Mouse (Mus musculus) gonadal fat pad, adult 2 months (tissue): ENCODE results near the gene Osbpl9. TPM values are rescaled to one million over a fixed set of nuclear protein-coding genes. Genes with fewer than 3 reads are reported as not detected.

ENCODE experiments used
- DNase-seq: peaks from one replicate; pipeline ENCODE4 v3.0.0-alpha.2; 2012; ENCODE audit warnings: low read depth
- polyA plus RNA-seq: library from polyadenylated mRNA; depleted of rRNA; stranded (reverse); fragments of >200 nt; gene quantifications from 2 replicates; pipeline ENCODE4 v1.2.3, GENCODE M21; 2012

Osbpl9 gene
- polyA plus RNA-seq, 1 experiment = 138 TPM

DNA sequence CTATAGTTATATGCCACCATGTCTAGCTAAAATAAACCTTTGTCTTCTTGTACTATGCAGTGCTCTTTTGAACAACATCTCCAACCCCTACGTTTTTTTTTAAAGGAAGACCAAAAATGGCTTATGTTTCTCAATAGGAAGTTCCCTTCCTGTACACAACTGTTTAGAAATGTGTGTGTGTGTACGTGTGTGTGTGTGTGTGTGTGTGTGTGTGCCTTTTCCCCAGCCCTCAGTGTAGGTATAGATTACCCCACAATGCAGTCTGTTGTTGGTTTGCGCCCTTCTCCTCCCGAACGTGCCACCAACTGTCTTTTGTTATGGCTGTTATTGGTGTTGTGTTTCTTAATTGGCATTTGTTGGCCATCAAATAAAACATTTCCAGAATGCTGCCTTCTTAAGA is 5.5 kb upstream of the Osbpl9 start:
- DNase-seq = no peak

DNA sequence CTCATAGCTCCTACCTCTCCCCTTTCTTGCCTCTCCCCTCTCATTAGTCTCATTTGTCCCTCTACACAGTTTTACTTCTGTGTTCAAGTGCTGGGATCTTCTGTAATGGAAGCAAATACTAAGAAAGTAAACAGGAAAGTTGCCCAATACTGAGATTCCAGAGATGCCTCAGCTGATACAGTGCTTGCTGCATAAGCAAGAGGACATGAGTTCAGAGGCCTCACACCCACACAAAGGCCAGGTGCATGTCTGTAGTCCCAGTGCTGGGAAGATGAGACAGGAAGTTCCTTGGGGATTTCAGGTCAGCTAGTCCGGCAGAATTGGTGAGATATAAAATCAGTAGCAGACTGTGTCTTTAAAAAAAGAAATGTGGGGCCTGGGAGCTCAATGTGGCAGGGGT is 2.3 kb upstream of the Osbpl9 start:
- DNase-seq = peak; percentile 47

DNA sequence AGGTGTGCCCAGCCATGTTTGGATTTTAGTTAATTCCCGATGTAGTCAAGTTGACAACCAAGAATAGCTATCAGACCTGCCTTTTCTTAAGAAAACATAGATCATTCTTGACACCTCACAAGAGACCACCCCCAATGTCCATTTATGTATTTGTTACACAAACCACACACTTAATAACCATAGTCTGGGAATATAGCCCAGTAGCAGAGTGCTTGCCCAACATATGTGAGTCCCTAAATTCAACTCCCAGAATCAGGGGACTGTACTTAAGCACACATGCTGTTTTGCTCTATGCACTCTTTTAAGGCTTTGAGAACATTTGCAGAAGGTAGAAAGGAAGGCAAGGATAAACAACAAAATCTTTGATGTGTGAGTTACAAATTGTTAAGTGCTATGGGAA is 1.9 kb upstream of the Osbpl9 start:
- no peak for DNase-seq

DNA sequence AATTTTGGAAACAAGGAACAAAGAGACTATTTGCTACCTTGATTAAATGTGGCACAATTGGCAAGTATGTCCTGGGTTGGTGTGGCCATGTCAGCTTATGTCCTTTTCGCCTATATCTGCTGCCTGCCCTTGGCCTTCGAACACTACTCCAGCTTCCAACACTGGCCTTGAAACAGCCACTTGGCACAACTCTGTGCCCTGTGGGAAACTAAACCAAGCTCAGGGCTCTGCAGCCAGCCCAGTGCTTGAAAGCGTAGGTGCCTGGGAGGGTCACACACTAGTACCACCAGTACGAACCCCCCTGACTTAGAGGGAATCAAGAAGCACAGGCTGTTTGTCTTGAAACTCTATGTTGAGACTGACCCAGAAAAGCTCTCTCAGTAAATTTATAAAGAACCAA is 3.0 kb downstream of the Osbpl9 start:
- no peak for DNase-seq

DNA sequence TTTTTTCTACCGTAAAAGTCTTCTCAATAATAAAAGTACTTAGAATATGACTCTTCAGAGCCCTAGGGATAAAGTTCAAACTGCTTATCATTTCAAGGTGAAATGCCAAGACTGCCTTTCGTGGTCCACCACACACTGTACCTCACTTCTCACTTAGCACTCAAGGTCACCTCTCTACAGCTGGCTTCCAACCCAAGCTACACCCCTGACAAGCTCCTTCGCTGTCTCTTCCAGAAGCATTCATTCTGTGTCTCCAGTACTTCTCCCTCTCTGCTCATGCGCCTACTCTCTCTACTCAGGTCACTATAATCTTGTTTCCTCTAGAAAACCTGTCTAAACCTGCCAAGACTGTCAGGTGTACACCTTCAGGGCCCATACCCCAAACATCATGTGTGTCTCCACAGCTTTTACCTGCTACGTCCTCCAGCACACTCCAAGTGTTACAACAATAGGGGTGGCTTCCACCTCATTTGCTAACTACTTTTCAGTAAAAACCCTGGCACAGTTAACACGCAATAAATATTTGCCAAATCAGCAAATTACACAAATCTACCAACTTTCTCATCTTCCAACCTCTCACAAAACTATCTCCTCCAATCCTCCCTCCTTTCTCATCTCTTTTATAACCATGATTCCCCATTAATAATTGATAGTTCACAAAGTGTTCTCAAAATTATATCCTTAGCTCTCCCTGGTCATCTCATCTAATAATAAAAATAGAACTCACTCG is 6.0 kb downstream of the Osbpl9 start:
- DNase-seq = no peak

DNA sequence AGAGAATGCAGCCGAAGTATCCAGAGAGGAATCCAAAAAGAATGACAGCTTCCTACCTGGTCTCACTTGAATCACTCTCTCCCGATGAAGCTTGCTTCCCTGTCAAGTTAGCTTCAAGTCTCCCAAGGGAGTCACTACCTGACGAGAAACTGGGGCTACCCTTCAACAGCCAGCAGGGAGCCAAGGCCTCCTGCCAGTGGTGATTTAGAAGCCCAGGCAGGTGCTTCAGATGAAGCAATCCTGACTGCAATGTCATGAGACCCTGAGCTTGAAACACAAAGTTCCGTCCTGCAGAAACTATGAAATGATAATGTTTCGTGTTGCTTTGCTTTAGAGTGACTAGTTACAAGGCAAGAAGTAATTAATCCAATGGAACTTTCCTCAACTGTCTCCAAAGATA is 8.2 kb downstream of the Osbpl9 start:
- DNase-seq = no peak

DNA sequence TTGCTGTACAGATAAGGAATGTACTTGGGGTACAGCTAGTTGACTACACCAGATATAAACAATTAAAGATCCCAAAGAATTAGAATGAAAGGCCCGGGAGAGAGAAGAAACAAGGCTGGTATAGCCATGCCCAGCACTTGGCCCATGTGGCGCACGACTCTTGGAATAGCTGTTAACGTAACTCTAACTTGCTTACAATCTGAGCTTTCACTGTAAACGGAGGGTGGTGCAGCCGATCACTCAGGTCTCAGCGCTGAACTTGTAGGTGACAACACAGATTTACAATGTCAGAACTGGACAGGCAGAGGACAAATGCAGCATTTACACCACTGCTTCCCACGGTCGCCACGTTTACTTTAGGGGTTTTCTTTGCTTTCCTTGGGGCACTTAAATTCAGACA is 10.5 kb downstream of the Osbpl9 start:
- no peak for DNase-seq

DNA sequence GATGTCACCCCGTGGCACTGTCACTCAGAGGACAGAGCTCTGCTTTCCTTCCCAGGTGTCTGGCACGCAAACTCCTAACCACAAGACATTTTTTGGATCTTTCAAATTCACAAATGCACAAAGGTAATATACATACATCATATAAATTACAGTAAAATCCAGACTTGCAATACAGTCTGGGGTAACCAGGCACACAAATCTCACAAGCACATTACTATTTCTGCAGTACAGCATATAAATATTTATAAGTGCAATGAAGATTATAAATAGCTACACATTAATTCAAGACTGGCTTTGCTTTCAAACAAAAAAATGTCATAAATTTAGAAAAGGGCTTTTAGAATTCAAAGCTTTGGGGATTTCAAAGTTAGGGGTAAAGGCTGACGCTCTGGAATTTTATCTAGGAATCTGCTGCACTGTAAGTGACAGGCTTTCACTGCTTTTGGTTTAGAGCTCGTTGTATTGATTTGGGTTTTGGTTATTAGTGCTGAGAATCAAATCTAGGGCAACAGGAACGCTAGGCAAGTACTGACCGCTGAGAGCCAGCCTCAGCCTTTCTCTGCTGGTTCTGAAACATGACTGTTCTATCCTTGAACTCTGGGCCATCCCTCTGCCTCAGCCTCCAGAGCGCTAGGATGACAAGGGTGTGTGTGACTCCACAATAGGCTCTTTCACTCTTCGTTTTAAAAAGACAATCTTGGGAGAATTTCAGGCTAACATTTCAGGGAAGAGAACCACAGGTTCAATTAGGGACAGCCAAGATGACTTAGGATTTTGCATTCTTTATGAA is 16.3 kb downstream of the Osbpl9 start:
- DNase-seq = no peak

DNA sequence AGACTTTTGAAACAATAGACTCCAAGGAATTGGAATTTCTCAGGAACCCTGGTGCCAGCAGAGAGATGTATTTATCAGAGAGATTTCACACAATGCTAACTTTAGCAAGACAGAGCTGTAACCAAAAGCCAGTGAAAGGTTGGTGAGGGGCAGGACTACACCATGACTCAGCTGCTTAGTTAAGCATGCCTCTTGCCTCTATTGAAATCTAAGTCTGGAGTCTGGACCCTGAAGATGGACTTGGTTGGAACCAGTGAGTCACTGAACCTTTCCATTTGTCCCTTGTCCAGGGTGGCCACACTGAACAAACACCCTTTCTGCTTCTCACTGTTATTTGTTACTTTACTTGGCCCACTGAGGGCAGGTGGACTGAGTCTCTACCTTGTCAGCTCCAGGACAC is 26.4 kb downstream of the Osbpl9 start:
- DNase-seq = no peak

DNA sequence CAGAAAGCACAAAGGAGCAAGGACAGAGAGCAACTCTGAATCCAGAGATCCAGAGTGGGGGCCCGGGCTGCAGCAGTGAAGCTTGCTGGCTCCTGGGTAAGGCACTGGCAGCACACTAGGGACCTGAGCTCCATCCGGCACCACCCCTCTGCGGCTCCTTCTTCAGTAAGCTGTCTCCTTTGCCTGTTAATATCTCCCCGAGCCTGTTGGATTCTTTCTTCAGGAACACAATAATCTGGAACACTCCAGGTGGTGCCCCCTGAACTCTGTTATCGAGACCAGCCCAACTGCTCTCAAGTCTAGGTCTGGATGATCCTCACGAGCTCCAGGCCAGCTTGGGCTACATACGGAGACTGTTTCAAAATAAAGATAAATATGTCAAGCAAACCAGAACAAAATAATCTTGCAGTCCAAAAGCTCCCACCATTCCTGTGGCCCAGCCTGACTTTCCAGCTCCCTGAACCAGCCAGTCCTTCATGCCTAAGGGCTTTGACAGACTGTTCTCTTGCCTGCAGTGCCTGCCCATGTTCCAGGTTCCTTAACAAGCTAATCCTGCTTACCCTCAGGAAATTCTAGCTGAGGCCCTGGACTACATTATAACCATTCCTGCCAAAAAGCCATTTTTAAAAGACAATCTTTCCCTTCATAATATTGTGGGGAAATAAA is 28.2 kb downstream of the Osbpl9 start:
- no peak for DNase-seq

DNA sequence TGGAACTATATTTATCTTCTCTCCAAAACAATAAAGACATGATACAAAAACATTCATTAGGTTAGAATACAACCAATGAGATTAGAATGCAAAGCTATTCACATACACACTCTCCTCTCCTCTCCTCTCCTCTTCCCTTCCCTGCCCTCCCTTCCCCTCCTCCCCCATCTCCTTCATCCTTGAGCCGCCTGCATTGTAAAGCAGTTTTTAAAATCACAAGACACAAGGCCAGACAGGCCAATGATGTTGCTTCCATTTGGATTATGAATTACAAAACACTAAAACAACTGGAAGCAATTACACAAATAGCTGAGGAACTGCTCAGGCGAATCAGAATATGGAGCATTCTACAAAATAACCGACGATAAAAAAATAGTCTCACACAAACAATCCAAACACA is 28.7 kb downstream of the Osbpl9 start:
- DNase-seq = no peak

DNA sequence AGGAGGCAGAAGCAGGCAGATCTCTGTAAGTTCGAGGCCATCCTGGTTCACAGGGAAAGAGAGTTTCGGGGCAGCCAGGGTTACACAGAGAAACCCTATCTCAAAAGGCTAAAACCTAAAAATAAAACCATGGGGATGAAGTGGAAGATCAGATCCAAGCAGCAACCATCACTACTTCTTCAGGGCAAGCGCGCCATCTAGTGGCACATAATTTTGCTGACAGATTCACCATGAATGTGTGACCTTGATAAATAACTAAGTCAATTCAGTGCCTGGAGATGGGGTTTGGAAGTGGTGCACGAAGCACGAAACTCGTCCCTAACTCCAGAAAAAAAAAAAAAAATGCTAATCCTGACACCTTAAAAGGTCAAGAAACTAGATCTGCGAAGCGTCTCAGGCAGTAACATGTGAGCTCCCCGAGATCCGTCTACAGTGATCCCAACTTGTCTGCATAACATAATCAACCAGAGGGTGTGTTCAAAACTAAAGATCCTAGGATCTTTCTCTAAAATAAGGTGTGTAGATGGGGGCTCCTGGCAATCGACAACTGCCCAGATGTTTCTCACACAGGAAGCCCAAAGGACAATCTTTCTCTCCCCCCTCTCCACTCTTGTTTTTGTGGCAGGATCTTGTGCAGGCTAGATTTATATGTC is 36.4 kb downstream of the Osbpl9 start:
- DNase-seq = no peak

DNA sequence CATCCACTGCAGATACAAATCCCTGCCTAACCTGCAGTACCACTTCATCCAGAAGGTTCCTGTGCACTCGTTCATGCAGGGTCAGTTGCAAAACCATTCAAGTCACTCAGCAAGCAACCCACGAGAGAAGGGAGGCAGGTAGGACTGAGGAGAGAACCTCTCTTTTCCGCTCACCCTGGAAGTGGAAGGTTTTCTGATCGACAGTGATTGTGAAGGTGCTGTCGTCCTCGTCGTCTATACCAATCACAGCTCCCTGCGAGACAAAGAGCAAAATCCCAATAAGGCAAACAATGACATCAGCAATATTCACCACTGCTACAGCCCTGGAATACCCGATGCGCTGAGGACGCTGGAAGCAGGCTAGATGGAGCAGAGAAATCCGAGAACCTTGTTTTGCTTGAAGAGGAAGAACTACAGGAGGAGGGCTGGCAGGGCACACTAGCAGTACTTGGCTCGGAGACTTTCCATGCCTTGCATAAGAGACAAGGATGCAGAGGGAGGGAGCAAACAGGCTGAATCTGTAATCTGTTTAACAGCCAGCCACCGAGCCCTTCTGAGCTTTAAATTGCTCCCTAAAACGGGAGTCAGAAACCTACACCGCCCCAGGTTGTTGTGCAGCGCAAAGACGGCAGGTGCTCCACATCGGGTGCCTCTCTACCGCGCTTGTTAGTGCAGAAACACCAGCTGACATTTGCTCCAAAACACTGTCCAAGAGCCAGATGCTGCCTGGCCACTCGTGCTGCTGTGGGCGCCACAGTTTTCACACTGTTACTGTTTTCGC is 45.4 kb downstream of the Osbpl9 start:
- DNase-seq = no peak

DNA sequence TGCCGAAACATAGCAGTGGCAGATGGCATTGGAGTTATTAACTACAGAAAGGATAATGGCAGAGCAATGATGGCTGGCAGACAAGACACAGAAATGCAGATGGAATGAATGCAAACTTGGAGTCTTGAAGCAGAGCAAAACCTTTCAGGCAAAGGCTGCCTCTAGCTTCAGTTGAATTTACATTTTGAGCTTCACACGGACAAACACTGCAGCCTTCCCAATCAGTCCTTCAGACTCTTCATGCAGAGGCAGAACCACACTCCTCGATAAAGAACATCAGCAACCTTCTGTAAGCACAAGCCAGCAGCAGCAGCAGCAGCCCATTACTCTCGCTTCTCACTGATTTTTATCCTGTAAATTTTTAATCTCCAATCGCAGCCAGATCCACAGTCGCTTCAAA is 46.0 kb downstream of the Osbpl9 start:
- no peak for DNase-seq

DNA sequence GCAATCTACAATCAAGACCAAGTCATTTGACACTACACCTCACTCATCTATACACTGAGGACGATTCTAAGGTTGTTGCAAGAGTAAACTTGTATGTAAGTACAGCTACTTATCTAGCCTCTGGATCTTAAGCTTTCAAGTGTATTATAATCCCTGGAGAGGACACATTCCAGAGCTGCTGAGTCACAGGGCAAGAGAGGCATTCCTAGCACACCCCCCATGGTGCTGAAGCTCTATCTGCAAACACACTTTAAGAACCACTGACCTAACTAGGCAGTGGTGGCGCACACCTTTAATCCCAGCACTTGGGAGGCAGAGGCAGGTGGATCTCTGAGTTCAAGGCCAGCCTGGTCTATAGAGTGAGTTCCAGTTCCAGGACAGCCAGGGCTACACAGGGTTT is 51.9 kb downstream of the Osbpl9 start:
- DNase-seq = no peak

DNA sequence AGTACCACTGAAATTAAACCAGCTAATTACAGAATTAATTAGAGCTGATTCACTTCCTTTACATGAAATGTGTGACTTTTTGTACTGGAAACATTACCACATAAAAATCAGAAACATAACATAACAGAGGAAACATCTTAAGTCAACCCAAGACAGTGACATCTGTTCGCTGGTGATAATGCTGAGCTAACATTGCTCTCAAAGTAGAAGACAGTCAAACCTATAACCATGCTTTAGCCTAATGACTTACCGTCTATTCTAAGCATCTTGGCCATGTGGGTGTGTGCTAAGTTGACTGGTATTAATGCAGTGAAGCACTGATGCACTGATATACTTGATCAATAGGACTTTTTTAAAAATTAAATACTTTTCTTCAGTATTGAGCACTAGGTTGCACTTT is 52.7 kb downstream of the Osbpl9 start:
- no peak for DNase-seq

DNA sequence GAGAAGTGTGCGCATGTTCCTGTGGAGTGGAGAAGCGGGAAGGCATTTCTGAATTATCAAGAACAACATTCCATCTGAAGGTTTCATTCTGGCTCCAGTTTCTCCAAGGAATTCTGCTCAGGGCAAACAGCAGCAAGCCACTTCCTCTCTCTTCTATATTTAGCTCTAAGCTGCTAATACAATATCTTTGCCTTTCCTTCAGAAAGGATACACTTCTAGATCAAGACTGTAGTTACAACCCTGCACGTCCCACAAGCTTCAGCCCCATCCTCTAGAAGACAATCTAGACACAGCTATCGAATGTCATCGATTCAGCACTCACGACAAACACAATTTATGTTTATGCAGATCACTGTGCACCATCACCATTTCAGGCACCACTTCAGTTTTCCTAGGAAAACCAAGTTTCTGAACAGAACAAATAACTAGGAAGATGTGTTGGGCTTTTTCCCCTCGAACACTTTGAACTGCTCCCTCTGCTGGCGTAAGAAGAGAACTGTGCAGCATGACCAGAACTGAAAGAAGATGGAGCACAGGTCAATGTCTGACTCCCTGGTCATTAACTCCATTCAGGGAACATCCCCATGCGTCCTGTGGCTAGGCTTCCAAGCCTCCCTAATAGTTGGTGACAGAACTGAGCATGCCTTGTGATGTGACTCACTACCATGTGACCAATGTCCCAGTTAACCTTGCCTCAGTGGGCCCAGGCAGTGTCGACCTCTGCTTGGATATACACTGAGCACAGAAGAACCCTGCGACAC is 54.6 kb downstream of the Osbpl9 start:
- no peak for DNase-seq

DNA sequence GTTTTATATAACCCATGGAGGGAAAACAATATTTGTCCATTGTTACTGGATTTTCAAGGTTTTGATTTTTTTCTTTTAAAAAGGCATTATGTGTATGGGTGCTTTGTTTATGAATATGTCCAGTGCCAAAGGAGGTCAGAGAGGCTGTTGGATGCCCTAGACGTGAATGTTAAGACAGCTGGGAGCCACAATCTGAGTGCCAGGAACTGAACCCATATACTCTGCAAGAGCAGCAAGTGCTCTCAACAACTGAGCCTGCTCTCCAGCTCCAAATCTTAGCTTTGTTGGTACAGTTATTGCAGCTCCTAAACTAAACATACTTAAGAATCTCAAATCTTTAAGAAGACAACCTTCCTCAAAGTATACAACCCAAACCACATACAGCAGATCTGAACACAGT is 59.0 kb downstream of the Osbpl9 start:
- no peak for DNase-seq

DNA sequence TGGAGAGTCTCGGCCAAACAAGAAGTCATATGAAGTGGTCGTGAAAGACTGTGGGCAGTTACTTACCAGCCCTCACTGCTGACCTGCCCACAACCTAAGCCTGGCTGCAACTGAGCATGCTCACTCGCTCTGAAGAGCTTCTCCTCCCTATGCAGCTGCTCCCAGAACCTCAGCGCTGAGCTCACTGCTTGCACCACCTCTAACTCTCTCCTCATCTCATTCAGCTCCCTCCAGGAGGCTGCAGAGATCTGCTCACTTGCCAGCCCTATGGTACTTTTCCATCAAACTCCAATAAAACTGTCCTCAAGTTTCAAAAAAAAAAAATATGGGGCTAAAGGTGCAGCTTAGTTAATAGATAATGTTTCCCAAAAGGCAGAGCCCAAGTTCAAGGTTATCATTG is 63.5 kb downstream of the Osbpl9 start:
- DNase-seq = no peak

DNA sequence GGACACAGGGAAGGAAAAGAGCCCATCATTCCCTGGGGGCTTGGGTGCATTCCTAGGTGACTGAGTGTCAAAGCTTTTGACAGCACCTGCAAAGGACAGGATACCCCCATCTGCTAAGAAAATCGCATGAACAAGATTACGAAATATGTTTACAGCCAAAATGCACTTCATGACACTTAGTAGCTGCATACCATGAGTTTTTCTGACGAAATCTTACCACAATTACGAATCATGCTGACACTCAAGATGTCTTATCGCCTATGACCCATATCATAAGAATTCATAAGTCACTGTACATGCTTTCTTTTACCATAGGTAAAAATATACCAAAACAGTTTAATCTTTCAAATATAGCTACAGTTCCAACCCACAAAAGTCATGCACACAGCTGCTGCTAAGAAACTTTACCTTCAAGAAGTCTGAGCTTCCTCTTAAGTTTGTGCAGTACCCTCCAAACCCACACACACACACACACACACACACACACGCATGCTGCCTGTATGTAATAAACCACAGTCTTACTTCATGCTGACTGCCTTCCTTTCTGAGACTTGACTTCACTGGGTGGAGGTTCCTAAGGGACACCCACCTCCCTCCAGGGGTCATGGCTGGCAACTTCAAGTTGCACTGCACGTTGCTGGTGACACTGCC is 65.5 kb downstream of the Osbpl9 start:
- no peak for DNase-seq
